Mouse (Mus musculus) forebrain, embryonic 14.5 days (tissue): ENCODE measurements at regions not wholly inside any gene's neighbourhood (a gene's known extent, or its start where the extent isn't known, plus 50 kb on each side); places are given as distances from the start of the nearest gene placed in this dataset.

ENCODE experiments used
- ATAC-seq: fragments of 200-750 bp; cut with Nextera tagmentation; 2 replicates; pipeline ENCODE4 v1.8.0; 2017; ENCODE audit warnings: mild to moderate bottlenecking, moderate library complexity
- DNase-seq: peaks from one replicate; pipeline ENCODE4 v3.0.0-alpha.2; 2015; ENCODE audit warnings: low spot score
- H3K27ac ChIP-seq: fragments of 300-500 bp; sonication (generic); 2 replicates; pipeline ENCODE4 v1.5.1; 2014; ENCODE audit warnings: low read depth, mild to moderate bottlenecking, control low read depth, low read length, moderate library complexity
- H3K27me3 ChIP-seq: fragments of 300-500 bp; sonication (generic); replicated peaks from 2 replicates; pipeline ENCODE4 v1.6.1; 2014; ENCODE audit warnings: low read length, control low read depth, mixed read lengths; ENCODE audit not compliant: control insufficient read depth, insufficient read depth
- H3K36me3 ChIP-seq: fragments of 300-500 bp; sonication (generic); 2 replicates; pipeline ENCODE4 v1.6.1; 2014; ENCODE audit warnings: low read length, control low read depth; ENCODE audit not compliant: control insufficient read depth, insufficient read depth
- H3K4me1 ChIP-seq: fragments of 300-500 bp; sonication (generic); 2 replicates; pipeline ENCODE4 v1.6.1; 2014; ENCODE audit warnings: antibody characterized with exemption, low read length, control low read depth; ENCODE audit not compliant: control insufficient read depth, insufficient read depth
- H3K4me2 ChIP-seq: fragments of 300-500 bp; sonication (generic); 2 replicates; pipeline ENCODE4 v1.6.1; 2014; ENCODE audit warnings: mild to moderate bottlenecking, control low read depth, low read length
- H3K4me3 ChIP-seq: fragments of 300-500 bp; sonication (generic); 2 replicates; pipeline ENCODE4 v1.5.1; 2014; ENCODE audit warnings: low read depth, low read length, control low read depth
- H3K9ac ChIP-seq: fragments of 300-500 bp; sonication (generic); 2 replicates; pipeline ENCODE4 v1.6.1; 2014; ENCODE audit warnings: mild to moderate bottlenecking, low read length, control low read depth, moderate library complexity
- H3K9me3 ChIP-seq: fragments of 300-500 bp; sonication (generic); replicated peaks from 2 replicates; pipeline ENCODE4 v1.6.1; 2016; ENCODE audit warnings: low read length, control low read depth, mixed read lengths; ENCODE audit not compliant: control insufficient read depth
- WGBS: fragments of 180-500 bp; shearing (Covaris S2); extraction: QIAGEN DNeasy Blood & Tissue Kit; methylation state at CpG from one replicate; pipeline ENCODE4 v1.1.7; 2014; 5-methylcytosine and 5-hydroxymethylcytosine counted together

DNA sequence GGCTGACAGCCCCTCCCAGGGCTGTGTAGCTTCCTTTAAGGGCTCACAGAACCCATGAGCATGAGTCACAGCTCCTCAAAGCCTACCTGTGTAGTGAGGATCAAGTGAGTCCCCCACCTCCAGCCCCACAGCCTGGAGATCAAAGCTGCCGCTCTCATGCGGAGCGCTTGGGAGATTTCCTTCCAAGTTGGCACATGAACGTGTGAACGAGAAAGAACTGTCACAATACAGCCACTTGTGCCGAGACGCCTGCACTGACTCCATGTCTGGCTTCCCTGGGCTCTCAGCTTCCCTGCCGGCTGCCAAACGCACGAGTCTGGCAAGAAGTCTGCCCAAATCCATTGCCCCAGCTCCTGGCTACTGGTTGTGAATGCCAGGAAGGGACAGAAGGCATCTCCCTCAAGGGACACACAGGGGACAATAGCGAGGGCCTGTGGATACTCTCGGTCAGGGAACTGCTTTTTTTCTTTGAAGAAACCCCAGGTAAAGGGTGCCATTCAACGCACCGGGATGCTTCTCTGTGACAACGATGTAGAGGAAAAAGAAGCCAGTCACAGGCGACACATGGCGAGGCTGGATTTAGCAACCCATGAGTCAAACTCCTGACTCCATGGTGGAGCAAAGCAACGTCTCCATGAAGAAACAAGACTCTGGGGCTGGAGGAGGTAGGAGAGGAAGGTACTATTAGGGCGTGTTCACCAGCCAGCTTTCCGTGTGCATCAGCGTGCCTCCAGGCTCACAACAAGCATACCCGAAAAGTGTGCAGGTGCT, 410.2 kb downstream of the Sox9 start:
- Histone ChIP-seq H3K4me2 (peak overlapping the region; percentile 29), H3K36me3 (no peaks in the 10 kb centered on the region), H3K27me3 (no peaks in the 10 kb centered on the region), H3K9ac (no peak overlapping the region), H3K27ac (peak overlapping the region; percentile 76), H3K9me3 (no peaks in the 10 kb centered on the region), H3K4me3 (no peak overlapping the region), H3K4me1 (peaks cover 36% of the 10 kb centered on the region)
- DNase-seq (peak; percentile 94), ATAC-seq (peak; percentile 56)
- 47% methylated on average over 22 of the region's 22 CpGs for WGBS

DNA sequence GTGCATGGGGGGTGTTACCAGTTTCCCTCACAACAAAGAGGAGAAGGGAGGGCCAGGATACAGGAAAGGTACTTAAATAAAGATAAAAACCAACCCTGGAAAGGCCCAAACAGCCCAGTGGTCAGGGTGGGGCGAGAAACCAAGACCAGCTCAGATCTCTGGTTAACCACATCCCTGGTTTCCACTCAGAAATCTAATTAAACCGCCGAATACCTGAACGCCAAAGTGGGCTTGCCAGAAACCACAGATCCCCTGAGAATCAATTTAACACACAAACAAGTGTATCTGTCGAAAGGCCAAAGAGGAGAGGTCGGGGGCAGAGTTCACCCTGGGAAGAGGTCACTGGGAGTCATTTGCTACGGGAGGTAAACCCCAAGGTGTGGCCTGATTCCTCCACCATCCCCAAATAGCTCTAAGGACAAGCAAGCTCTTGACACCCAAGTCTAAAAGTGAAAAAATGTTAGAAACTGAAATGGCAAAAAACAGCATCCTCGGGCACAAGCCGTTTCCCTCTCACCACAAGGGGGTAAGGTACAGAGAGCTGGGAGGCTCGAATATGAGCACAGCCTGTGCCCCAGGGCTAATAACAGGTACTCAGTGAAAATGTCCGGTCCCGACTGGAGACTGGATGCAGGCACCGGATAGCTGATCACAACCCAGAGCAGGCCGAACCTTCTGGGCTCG, 412.3 kb downstream of the Sox9 start:
- no peak overlapping the region for H3K4me3 ChIP-seq
- H3K4me2 ChIP-seq: no peak overlapping the region
- H3K27me3 ChIP-seq: no peaks in the 10 kb centered on the region
- 84% methylated on average over 15 of the region's 15 CpGs for WGBS
- no peak for ATAC-seq
- DNase-seq: no peak
- no peaks in the 10 kb centered on the region for H3K9me3 ChIP-seq
- H3K9ac ChIP-seq: no peak overlapping the region
- H3K36me3 ChIP-seq: no peaks in the 10 kb centered on the region
- H3K4me1 ChIP-seq: peaks cover 33% of the 10 kb centered on the region
- no peak overlapping the region for H3K27ac ChIP-seq
